Mouse (Mus musculus) sigmoid colon, adult 10 weeks (tissue): Measurements from ENCODE around the gene Disp1. TPM values are rescaled to one million over a fixed set of nuclear protein-coding genes. Genes with fewer than 3 reads are reported as not detected.

Experiments used
- polyA plus RNA-seq: library from polyadenylated mRNA; stranded (reverse); fragments of 350-450 nt; fragmentation: Illumina TruSeq; extraction: RNeasy Lipid Tissue Mini Kit (QIAGEN cat#74804); gene quantifications from one replicate; pipeline ENCODE4 v1.2.3, GENCODE M21; 2014; ENCODE audit warnings: low read depth, low replicate concordance

Gene Disp1
- 1.0 TPM for polyA plus RNA-seq

GRCm38 (mm10) chr1:183220796-183221718 is at the start of gene Disp1:
Disp1 (minus strand) TSS chr1:183221522.

Other genes starting within 250 kb of the Disp1 start
- gene Aida, start 75.1 kb upstream of the Disp1 start, polyA plus RNA-seq: 131 TPM
- gene Brox, start 75.7 kb upstream of the Disp1 start, polyA plus RNA-seq: 133 TPM
- 403 TPM for gene Mia3, start 148.0 kb upstream of the Disp1 start, polyA plus RNA-seq
- gene Taf1a, start 167.5 kb upstream of the Disp1 start, polyA plus RNA-seq: 14.1 TPM
- not detected for gene Hhipl2, start 196.7 kb upstream of the Disp1 start, polyA plus RNA-seq